Mouse (Mus musculus) hindbrain, embryonic 13.5 days (tissue): Measurements from ENCODE around the gene Parp16. TPM values are rescaled to one million over a fixed set of nuclear protein-coding genes. Genes with fewer than 3 reads are reported as not detected.

Experiments
- ATAC-seq: fragments of 200-750 bp; cut with Nextera tagmentation; 2 replicates; pipeline ENCODE4 v1.8.0; 2017; ENCODE audit warnings: moderate TSS enrichment; ENCODE audit not compliant: low FRiP score
- H3K27ac ChIP-seq: fragments of 300-500 bp; sonication (generic); 2 replicates; pipeline ENCODE4 v1.5.1; 2015; ENCODE audit warnings: inconsistent platforms, mild to moderate bottlenecking, moderate library complexity
- H3K27me3 ChIP-seq: fragments of 300-500 bp; sonication (generic); 2 replicates; pipeline ENCODE4 v1.6.1; 2015; ENCODE audit warnings: mild to moderate bottlenecking, inconsistent platforms
- H3K36me3 ChIP-seq: fragments of 300-500 bp; sonication (generic); 2 replicates; pipeline ENCODE4 v1.6.1; 2015; ENCODE audit warnings: mild to moderate bottlenecking, inconsistent platforms
- H3K4me1 ChIP-seq: fragments of 300-500 bp; sonication (generic); replicated peaks from 2 replicates; pipeline ENCODE4 v1.6.1; 2015; ENCODE audit warnings: inconsistent platforms
- H3K4me2 ChIP-seq: fragments of 300-500 bp; sonication (generic); 2 replicates; pipeline ENCODE4 v1.6.1; 2015; ENCODE audit warnings: inconsistent platforms, mild to moderate bottlenecking, moderate library complexity
- H3K4me3 ChIP-seq: fragments of 300-500 bp; sonication (generic); 2 replicates; pipeline ENCODE4 v1.5.1; 2015; ENCODE audit warnings: mild to moderate bottlenecking, inconsistent platforms
- H3K9ac ChIP-seq: fragments of 300-500 bp; sonication (generic); 2 replicates; pipeline ENCODE4 v1.6.1; 2015; ENCODE audit warnings: mild to moderate bottlenecking, inconsistent platforms
- H3K9me3 ChIP-seq: fragments of 300-500 bp; sonication (generic); 2 replicates; pipeline ENCODE4 v1.6.1; 2016; ENCODE audit warnings: inconsistent platforms
- WGBS: fragments of 180-500 bp; shearing (Covaris S2); methylation state at CpG from one replicate; pipeline ENCODE4 v1.1.7; 2015; 5-methylcytosine and 5-hydroxymethylcytosine counted together
- polyA plus RNA-seq: library from polyadenylated mRNA; unstranded; fragments of >200 nt; fragmentation: Nextera tagmentation; extraction: Ambion mirVana; gene quantifications from 2 replicates; pipeline ENCODE4 v1.2.1, GENCODE M21; 2015

Parp16 gene
- polyA plus RNA-seq, 1 experiment from 2014 or later, result 5.9 TPM

DNA sequence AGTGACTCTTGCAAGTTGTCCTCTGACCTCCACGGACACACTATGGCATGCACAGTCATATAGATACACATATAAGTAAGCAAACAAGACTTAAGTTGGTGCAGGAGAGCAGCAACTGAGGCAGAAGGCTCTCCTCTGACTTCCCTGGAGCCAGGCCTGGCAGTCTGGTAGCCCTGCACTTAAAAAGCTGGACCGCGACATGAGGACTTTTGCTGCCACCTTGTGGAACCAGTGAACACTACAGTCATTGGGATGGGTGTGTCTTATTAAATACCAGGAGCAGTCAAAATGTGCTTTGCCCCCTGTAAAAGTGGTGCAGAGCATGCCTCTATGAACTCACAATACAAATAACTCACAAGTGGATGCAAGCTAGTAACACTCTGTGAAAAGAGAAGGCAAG is 6.6 kb upstream of the Parp16 start:
- Histone ChIP-seq H3K4me3 (no peak overlapping the region), H3K9me3 (no peaks in the 10 kb centered on the region), H3K4me1 (peaks cover 23% of the 10 kb centered on the region), H3K9ac (no peak overlapping the region), H3K27ac (no peak overlapping the region), H3K27me3 (no peaks in the 10 kb centered on the region), H3K36me3 (peaks cover 25% of the 10 kb centered on the region), H3K4me2 (no peak overlapping the region)
- WGBS, result 5% methylated on average over 3 of the region's 3 CpGs
- peak; percentile 59; the same call in 1 of the 2 replicates for ATAC-seq

DNA sequence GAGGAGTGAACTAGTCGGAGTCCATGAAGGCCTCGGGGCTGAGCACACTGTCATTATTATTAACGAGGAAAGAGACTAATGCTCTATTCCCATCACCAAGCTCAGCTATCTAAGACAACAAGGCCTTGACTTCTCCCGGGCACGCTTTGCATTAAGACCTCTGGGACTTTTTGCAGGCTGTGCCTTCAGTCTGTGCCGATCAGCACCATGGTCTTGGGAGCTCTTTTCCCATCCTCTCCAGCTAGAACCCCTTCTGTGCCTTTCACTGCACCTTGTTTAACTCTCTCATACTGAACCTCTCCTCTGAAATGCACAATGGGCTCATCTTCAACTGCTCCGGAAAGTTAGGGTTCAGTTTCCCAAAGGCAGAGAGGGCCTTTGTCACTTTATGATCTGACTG is 4.8 kb upstream of the Parp16 start:
- Histone ChIP-seq H3K9me3 (no peaks in the 10 kb centered on the region), H3K4me1 (peaks cover 28% of the 10 kb centered on the region), H3K9ac (no peak overlapping the region), H3K27ac (no peak overlapping the region), H3K36me3 (peaks cover 10% of the 10 kb centered on the region), H3K4me2 (no peak overlapping the region), H3K27me3 (no peaks in the 10 kb centered on the region), H3K4me3 (no peak overlapping the region)
- 38% methylated on average over 7 of the region's 7 CpGs for WGBS
- no peak for ATAC-seq

DNA sequence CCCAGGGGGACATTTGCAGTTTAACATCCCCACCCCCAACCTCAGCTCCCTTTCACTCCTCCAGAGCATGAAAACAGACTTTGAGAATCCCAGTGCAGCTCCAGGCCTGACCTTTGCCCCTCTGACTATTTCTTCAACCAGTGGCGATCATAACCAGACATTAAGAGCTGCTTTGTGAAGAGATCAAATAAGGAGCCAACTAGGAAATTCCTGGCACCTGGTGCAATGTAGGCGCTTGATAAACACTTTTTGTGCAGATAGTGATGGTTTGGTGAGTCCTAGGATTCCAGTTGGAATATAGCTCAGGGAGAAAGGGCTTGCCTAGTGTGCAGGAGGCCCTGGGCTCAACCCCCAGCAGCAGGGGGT is 3.8 kb upstream of the Parp16 start:
- no peak overlapping the region for H3K27ac ChIP-seq
- 25% methylated on average over 2 of the region's 2 CpGs for WGBS
- ATAC-seq, result no peak

DNA sequence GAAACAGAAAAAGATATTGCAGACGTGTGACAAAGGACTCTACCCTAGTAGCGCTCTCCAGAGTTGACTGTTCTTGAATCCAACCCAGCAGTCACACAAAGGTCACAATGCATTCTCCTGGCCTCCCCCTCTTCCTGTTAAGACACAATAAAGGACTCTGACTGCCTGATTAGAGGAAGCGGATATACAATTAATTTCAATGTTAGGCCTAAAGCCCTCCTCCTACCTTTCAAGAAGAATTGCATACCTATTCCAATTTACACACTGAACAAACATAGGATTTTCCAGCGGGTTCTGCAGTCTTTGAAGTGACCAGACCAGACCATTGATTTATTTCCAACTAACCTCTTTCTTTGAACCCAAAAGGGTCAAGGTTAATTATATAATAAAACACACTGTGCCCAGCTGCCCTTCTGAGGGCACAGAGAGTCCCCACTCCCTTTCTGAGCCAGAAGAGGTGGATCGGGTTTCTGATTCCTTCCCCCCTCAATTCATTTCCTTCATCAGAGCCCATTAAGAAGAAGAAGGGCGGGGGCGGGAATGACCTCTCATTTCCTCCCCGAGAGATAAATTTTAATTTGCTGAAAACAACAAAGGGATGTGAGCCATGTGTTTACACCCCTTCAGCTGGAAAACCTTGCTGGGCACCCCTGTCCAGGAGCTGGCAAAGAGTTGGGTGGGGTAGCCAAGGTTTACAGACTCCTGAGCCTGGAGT is 3.2 kb upstream of the Parp16 start:
- Histone ChIP-seq H3K27me3 (no peaks in the 10 kb centered on the region), H3K36me3 (no peaks in the 10 kb centered on the region), H3K4me3 (no peak overlapping the region), H3K4me2 (no peak overlapping the region), H3K27ac (0 out of 2 replicates have a peak overlapping the region, but pooled peaks have one; percentile 23), H3K4me1 (peaks cover 38% of the 10 kb centered on the region), H3K9ac (peak overlapping the region; percentile 53; the same call in 1 of the 2 replicates), H3K9me3 (no peaks in the 10 kb centered on the region)
- 12% methylated on average over 8 of the region's 8 CpGs for WGBS
- no peak for ATAC-seq

More for the DNA sequence above, 3.8 kb upstream of the Parp16 start:
- peak overlapping the region; percentile 53; the same call in 1 of the 2 replicates for H3K9ac ChIP-seq
- no peaks in the 10 kb centered on the region for H3K36me3 ChIP-seq
- H3K4me1 ChIP-seq, result peaks cover 38% of the 10 kb centered on the region
- H3K9me3 ChIP-seq, result no peaks in the 10 kb centered on the region
- H3K4me2 ChIP-seq, result no peak overlapping the region
- no peaks in the 10 kb centered on the region for H3K27me3 ChIP-seq
- H3K4me3 ChIP-seq, result no peak overlapping the region

DNA sequence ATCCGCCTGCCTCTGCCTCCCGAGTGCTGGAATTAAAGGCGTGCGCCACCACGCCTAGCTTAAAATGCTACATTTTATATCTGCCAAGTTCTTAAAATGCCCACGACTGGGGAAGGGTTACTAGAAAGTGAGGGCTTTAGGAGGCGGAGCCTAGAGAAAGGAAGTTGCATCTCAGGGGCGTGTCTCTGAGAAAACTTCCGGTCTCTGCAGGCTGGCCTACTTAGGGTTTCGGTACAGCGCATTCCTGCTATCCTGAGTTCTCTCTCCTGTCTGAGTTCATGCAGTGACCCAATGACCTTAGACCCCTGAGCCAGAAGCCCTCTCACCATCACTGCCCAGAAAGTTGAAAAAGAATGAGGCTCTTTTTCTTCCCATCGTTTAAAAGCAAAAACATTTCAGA is 1.9 kb upstream of the Parp16 start:
- no peaks in the 10 kb centered on the region for H3K27me3 ChIP-seq
- no peak overlapping the region for H3K9ac ChIP-seq
- no peak for ATAC-seq
- H3K4me3 ChIP-seq, result no peak overlapping the region
- H3K4me1 ChIP-seq, result peaks cover 42% of the 10 kb centered on the region
- no peaks in the 10 kb centered on the region for H3K36me3 ChIP-seq
- 68% methylated on average over 12 of the region's 12 CpGs for WGBS
- no peak overlapping the region for H3K27ac ChIP-seq
- no peaks in the 10 kb centered on the region for H3K9me3 ChIP-seq
- H3K4me2 ChIP-seq, result no peak overlapping the region

DNA sequence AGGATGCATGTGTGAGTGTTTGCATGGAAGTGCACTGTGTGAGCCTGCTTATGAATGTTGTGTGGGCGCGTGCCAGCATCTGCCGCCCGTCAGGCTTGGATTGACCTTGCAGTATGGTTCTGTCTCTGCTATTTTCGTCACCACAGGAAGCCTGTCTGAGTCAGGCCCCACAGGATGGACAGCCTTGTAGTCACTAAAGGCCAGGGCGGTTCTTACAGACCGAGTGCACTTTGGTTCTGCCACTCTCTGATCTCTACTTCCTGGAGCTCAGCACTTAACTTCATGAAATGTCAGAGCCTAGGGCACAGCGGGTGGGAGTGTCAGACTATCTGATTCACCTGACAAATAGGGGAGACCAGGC is 448 bp downstream of the Parp16 start:
- ATAC-seq, result no peak

DNA sequence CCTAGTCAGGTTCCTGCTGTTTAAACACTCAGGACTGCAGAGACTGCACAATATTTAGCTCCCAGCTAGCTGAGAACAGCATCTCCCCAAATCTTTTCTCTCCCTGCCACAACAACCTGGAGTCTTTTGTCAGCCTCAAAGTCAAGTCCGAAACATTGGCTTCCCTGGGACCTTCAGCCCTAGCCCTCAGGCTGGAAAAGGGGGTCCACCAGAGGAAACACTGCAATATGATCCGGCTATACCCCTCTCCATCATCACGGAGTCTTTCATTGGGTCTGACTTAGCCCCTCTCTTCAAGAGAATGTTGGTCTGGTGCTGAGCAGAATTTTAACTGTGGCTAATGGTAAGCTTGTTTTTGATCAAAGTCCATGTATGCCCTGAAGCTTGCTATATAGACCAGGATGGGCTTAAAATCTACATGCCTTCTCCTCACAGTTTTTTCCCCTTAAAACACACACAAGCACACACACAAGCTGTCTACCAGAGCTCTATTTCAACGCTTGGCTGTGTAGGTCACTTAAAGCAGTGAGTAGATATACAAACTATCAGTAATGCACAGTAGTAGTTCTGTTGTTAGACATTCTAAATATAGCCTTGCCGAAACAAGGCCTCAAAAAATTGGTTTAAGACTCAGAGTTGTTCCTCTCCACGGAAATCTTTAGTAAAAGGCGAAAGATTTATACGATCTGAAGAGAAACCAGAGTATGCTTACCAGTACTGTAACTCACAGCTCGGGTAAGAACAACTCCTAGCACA is 1.0 kb downstream of the Parp16 start:
- WGBS, result 5% methylated on average over 9 of the region's 9 CpGs
- H3K27me3 ChIP-seq, result no peaks in the 10 kb centered on the region
- peak overlapping the region; percentile 14; the same call in 1 of the 2 replicates for H3K4me3 ChIP-seq
- peak overlapping the region; percentile 39 for H3K4me2 ChIP-seq
- H3K36me3 ChIP-seq, result no peaks in the 10 kb centered on the region
- peak; percentile 84 for ATAC-seq
- peak overlapping the region; percentile 86 for H3K27ac ChIP-seq
- H3K9ac ChIP-seq, result peak overlapping the region; percentile 58
- H3K9me3 ChIP-seq, result no peaks in the 10 kb centered on the region
- peaks cover 31% of the 10 kb centered on the region for H3K4me1 ChIP-seq

More for the DNA sequence above, 448 bp downstream of the Parp16 start:
- peak overlapping the region; percentile 86 for H3K27ac ChIP-seq
- no peaks in the 10 kb centered on the region for H3K27me3 ChIP-seq
- H3K4me3 ChIP-seq, result no peak overlapping the region
- H3K9me3 ChIP-seq, result no peaks in the 10 kb centered on the region
- H3K36me3 ChIP-seq, result no peaks in the 10 kb centered on the region
- H3K9ac ChIP-seq, result peak overlapping the region; percentile 58
- H3K4me2 ChIP-seq, result no peak overlapping the region; the same call in 1 of the 2 replicates
- peaks cover 37% of the 10 kb centered on the region for H3K4me1 ChIP-seq
- 41% methylated on average over 8 of the region's 8 CpGs for WGBS

DNA sequence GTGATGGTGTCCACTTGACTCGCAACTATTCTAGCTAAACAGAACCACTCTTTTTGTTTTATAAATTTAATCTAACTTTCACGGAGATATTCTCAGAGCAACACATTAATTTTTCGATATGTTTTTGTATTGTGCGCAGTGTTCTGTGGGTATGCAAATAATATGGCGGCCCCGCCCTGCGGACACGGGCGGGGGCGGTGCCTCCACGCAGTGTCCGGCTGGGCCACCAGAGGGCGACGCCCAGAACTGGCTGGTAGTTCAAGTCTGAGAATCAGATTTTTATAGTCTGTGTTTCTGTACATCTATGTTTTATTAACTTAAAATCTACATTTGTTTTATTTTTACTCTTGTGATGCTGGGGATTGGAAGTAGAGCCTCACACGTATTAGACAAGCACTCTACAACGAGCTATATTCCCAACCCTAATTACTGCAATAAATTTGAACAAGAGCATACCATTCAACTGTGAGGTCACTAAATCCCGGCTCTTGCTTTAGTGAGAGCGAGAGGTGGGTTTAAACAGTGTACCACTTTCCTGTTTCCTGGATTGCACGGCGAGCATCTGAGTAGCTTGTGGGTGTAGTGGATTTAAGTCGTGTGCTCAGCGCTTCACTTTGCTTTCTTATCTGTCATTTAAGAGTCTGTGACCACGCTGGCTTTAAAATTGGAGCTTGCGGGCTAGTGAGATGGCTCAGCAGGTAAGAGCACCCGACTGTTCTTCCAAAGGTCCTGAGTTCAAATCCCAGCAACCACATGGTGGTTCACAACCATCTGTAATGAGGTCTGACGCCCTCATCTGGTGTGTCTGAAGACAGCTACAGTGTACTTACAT is 1.8 kb downstream of the Parp16 start:
- H3K4me1 ChIP-seq, result peaks cover 23% of the 10 kb centered on the region
- H3K27ac ChIP-seq, result peak overlapping the region; percentile 86
- no peaks in the 10 kb centered on the region for H3K9me3 ChIP-seq
- H3K27me3 ChIP-seq, result no peaks in the 10 kb centered on the region
- 22% methylated on average over 26 of the region's 26 CpGs for WGBS
- ATAC-seq, result peak; percentile 67
- H3K36me3 ChIP-seq, result no peaks in the 10 kb centered on the region
- peak overlapping the region; percentile 14; the same call in 1 of the 2 replicates for H3K4me3 ChIP-seq
- peak overlapping the region; percentile 39 for H3K4me2 ChIP-seq
- H3K9ac ChIP-seq, result peak overlapping the region; percentile 58; the same call in 1 of the 2 replicates

DNA sequence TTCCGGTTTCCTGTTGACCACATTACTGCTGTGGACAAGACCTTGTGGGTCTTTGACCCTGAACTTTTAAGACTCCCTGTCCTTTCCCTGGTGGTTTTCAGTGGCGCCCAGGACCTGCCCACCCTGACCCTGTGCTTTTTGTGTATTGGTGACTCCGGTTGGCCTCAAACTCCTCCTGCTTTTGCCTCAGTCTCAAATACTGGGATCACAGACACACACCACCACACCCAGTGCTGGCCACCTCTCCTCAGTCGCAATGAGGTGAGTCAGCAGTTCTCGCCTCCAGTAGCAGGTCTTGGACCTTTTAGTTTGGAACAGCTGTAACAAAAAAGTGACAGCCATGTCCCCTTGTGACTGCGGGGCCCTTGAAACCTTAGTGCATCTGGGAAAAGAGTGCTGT is 2.7 kb downstream of the Parp16 start:
- no peaks in the 10 kb centered on the region for H3K27me3 ChIP-seq
- H3K9me3 ChIP-seq, result no peaks in the 10 kb centered on the region
- H3K4me1 ChIP-seq, result peaks cover 19% of the 10 kb centered on the region
- H3K27ac ChIP-seq, result no peak overlapping the region
- no peak overlapping the region for H3K4me3 ChIP-seq
- H3K36me3 ChIP-seq, result no peaks in the 10 kb centered on the region
- WGBS, result 88% methylated on average over 6 of the region's 6 CpGs
- no peak overlapping the region for H3K9ac ChIP-seq
- ATAC-seq, result no peak
- no peak overlapping the region for H3K4me2 ChIP-seq

DNA sequence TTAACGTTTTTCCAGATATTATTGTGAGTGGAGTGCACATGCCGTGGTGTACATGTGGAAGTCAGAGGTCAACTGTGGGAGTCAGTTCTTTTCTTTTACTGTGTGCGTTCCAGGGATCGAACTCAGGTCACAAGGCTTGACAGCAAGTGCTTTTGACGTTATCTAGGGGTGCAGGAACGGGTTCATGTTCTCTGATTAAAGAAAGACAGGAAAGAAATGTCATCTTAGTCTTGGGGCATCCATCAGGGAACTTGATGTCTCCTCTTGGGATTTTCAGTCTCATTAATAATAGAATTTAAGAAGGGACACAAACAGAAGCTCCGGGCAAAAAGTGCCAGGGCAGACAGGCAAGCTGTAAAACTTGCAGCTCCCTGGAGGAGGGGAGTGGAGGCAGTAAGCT is 4.6 kb downstream of the Parp16 start:
- H3K27ac ChIP-seq, result no peak overlapping the region
- no peaks in the 10 kb centered on the region for H3K36me3 ChIP-seq
- peaks cover 19% of the 10 kb centered on the region for H3K4me1 ChIP-seq
- WGBS, result 53% methylated on average over 7 of the region's 7 CpGs
- H3K9ac ChIP-seq, result no peak overlapping the region
- H3K27me3 ChIP-seq, result no peaks in the 10 kb centered on the region
- H3K9me3 ChIP-seq, result no peaks in the 10 kb centered on the region
- no peak for ATAC-seq
- no peak overlapping the region for H3K4me2 ChIP-seq
- H3K4me3 ChIP-seq, result no peak overlapping the region

DNA sequence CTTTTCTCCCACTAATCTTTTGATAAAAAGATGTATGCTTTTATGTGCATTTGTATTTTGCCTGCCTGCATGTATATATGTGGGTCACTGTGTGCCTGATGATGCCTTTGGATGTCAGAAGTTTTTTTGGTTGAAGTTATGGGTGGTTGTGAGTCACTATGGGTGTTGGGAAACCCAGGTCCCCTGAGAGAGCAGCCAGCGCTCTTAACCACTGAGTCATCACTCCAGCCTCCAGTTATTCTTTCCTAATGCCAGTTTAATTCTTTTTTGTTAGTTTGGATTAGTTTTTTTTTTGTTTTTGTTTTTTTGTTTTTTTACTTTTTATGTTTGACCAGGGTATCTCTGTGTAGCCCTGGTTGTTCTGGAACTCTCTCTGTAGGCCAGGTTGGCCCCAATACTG is 5.5 kb downstream of the Parp16 start:
- H3K36me3 ChIP-seq, result no peaks in the 10 kb centered on the region
- ATAC-seq, result no peak
- no peaks in the 10 kb centered on the region for H3K27me3 ChIP-seq
- H3K9ac ChIP-seq, result no peak overlapping the region
- H3K27ac ChIP-seq, result no peak overlapping the region
- no peaks in the 10 kb centered on the region for H3K9me3 ChIP-seq
- 70% methylated on average over 1 of the region's 1 CpGs for WGBS
- H3K4me2 ChIP-seq, result no peak overlapping the region
- no peak overlapping the region for H3K4me3 ChIP-seq
- peaks cover 11% of the 10 kb centered on the region for H3K4me1 ChIP-seq

DNA sequence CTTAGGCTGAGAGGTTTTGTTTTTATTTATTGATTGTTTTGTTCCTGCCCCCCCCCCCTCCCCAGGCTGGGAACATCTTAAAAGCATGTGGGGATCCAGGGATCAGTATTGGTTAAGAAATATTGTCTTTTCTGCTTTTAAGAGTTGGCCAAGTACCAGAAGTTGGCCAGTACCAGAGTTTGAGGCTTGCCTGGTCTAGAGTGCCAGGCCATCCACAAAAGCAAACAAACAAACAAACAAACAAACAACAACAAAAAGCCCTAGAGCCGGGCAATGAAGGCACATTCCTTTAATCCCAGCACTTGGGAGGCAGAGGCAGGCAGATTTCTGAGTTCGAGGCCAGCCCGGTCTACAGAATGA is 5.8 kb downstream of the Parp16 start:
- WGBS, result 59% methylated on average over 3 of the region's 3 CpGs
- no peaks in the 10 kb centered on the region for H3K9me3 ChIP-seq
- H3K4me2 ChIP-seq, result no peak overlapping the region
- no peaks in the 10 kb centered on the region for H3K36me3 ChIP-seq
- no peaks in the 10 kb centered on the region for H3K27me3 ChIP-seq
- H3K4me1 ChIP-seq, result peaks cover 7% of the 10 kb centered on the region
- H3K9ac ChIP-seq, result no peak overlapping the region
- ATAC-seq, result no peak
- H3K4me3 ChIP-seq, result no peak overlapping the region
- H3K27ac ChIP-seq, result peak overlapping the region; percentile 92
